In genomic region chr19:16802707-16803106, GRCm38 (mm10) we compare ENCODE assay signal across 9 mouse cellular contexts. TPM values are rescaled to one million over a fixed set of nuclear protein-coding genes. Genes with fewer than 3 reads are reported as not detected.
DNase-seq lines count a peak whose midpoint lies in the region; ATAC-seq lines count a peak whose summit lies in the region.
"Had no signal": no experiment of that assay in that cellular context is flagged by ENCODE, and none has a peak within 500 bp of the region (broad histone marks: within the 10 kb centered on the region; RNA-seq: fewer than 3 reads in every experiment).

No protein-coding gene starts in this region.

- H3K36me3 ChIP-seq in forebrain, embryonic 13.5 days (ENCODE audit: poor library complexity, severe bottlenecking) = no peaks in the 10 kb centered on the region
- H3K36me3 ChIP-seq in forebrain, embryonic 15.5 days = no peaks in the 10 kb centered on the region
- no peaks in the 10 kb centered on the region for H3K36me3 ChIP-seq in neural tube, embryonic 11.5 days (ENCODE audit: control insufficient read depth, insufficient read depth, low read length)
- H3K36me3 ChIP-seq in neural tube, embryonic 15.5 days = no peaks in the 10 kb centered on the region

- H3K4me1 ChIP-seq in forebrain, embryonic 13.5 days = no peaks in the 10 kb centered on the region
- no peaks in the 10 kb centered on the region for H3K4me1 ChIP-seq in forebrain, embryonic 15.5 days
- H3K4me1 ChIP-seq in neural tube, embryonic 11.5 days (ENCODE audit: control insufficient read depth, insufficient read depth, low read length) = no peaks in the 10 kb centered on the region
- H3K4me1 ChIP-seq in neural tube, embryonic 15.5 days = no peaks in the 10 kb centered on the region

- WGBS in forebrain, embryonic 13.5 days = 2% methylated on average over 3 of the region's 3 CpGs
- WGBS in forebrain, embryonic 15.5 days = 1% methylated on average over 3 of the region's 3 CpGs
- 3% methylated on average over 3 of the region's 3 CpGs for WGBS in neural tube, embryonic 11.5 days
- 2% methylated on average over 3 of the region's 3 CpGs for WGBS in neural tube, embryonic 15.5 days

- H3K4me2 ChIP-seq in forebrain, embryonic 13.5 days = no peak overlapping the region
- no peak overlapping the region for H3K4me2 ChIP-seq in forebrain, embryonic 15.5 days (replicated peaks)
- H3K4me2 ChIP-seq in neural tube, embryonic 11.5 days (ENCODE audit: low read depth) = no peak overlapping the region
- H3K4me2 ChIP-seq in neural tube, embryonic 15.5 days = no peak overlapping the region

- peaks cover 5% of the 10 kb centered on the region; the same call in 1 of the 2 replicates for H3K27me3 ChIP-seq in forebrain, embryonic 13.5 days
- H3K27me3 ChIP-seq in forebrain, embryonic 15.5 days = no peaks in the 10 kb centered on the region
- H3K27me3 ChIP-seq in neural tube, embryonic 11.5 days (ENCODE audit: control insufficient read depth, insufficient read depth, low read length) = no peaks in the 10 kb centered on the region
- H3K27me3 ChIP-seq in neural tube, embryonic 15.5 days (replicated peaks) = no peaks in the 10 kb centered on the region
- H3K27me3 ChIP-seq: megakaryocyte, embryonic 14.5 days had no signal

- ATAC-seq in forebrain, embryonic 13.5 days = peak; percentile 21; the same call in 1 of the 2 replicates
- ATAC-seq in forebrain, embryonic 15.5 days (replicated peaks) = no peak
- ATAC-seq in neural tube, embryonic 11.5 days (ENCODE audit: insufficient read depth, low FRiP score, low TSS enrichment) = no peak
- no peak for ATAC-seq in neural tube, embryonic 15.5 days (ENCODE audit: low FRiP score)

- H3K27ac ChIP-seq in forebrain, embryonic 13.5 days = no peak overlapping the region
- H3K27ac ChIP-seq in forebrain, embryonic 15.5 days (replicated peaks) = no peak overlapping the region
- no peak overlapping the region for H3K27ac ChIP-seq in neural tube, embryonic 11.5 days (ENCODE audit: low read depth, low read length)
- H3K27ac ChIP-seq in neural tube, embryonic 15.5 days (replicated peaks) = no peak overlapping the region

- H3K4me3 ChIP-seq in forebrain, embryonic 13.5 days = no peak overlapping the region
- no peak overlapping the region for H3K4me3 ChIP-seq in forebrain, embryonic 15.5 days
- H3K4me3 ChIP-seq in neural tube, embryonic 11.5 days (ENCODE audit: low read depth, low read length) = no peak overlapping the region
- H3K4me3 ChIP-seq in neural tube, embryonic 15.5 days (replicated peaks) = no peak overlapping the region
- H3K4me3 ChIP-seq: megakaryocyte, embryonic 14.5 days had no signal

- H3K9me3 ChIP-seq in forebrain, embryonic 13.5 days (replicated peaks) = no peaks in the 10 kb centered on the region
- no peaks in the 10 kb centered on the region for H3K9me3 ChIP-seq in forebrain, embryonic 15.5 days
- H3K9me3 ChIP-seq in neural tube, embryonic 11.5 days (ENCODE audit: control insufficient read depth, low read length) = no peaks in the 10 kb centered on the region
- H3K9me3 ChIP-seq in neural tube, embryonic 15.5 days (replicated peaks) = no peaks in the 10 kb centered on the region

- no peak overlapping the region for H3K9ac ChIP-seq in forebrain, embryonic 13.5 days
- H3K9ac ChIP-seq in forebrain, embryonic 15.5 days (replicated peaks) = no peak overlapping the region
- no peak overlapping the region for H3K9ac ChIP-seq in neural tube, embryonic 11.5 days (ENCODE audit: low read length)
- H3K9ac ChIP-seq in neural tube, embryonic 15.5 days (replicated peaks) = no peak overlapping the region

- peak; percentile 49 for DNase-seq in neural tube, embryonic 11.5 days (ENCODE audit: low spot score)
- DNase-seq in cerebellum, adult 9-10 months = peak; percentile 46
- DNase-seq in induced T-regulatory cell, adult 2 months (ENCODE audit: low read depth) = peak; percentile 78
- DNase-seq in lung, postnatal 36 days = peak; percentile 69
- peak; percentile 52 for DNase-seq in thymus, postnatal 4 days

RNA-seq across cellular contexts. Expression of gene Vps13a, which starts 22.0 kb away (rescaled TPM):
- polyA plus RNA-seq in forebrain, embryonic 13.5 days (2015; fragmentation: Nextera tagmentation; extraction: Ambion mirVana) = 7.9 and 10.0 TPM in 2 replicates
- 7.7 TPM in 2 replicates for polyA plus RNA-seq in forebrain, embryonic 15.5 days (2015; fragmentation: Nextera tagmentation; extraction: Ambion mirVana)
- 8.2 and 11.3 TPM in 2 replicates for polyA plus RNA-seq in neural tube, embryonic 11.5 days (2014; fragmentation: Nextera tagmentation; extraction: Ambion mirVana)
- polyA plus RNA-seq in neural tube, embryonic 15.5 days (2015; fragmentation: Nextera tagmentation; extraction: Ambion mirVana) = 8.8 and 10.8 TPM in 2 replicates
